Mouse (Mus musculus) adrenal gland, postnatal 14 days (tissue): Measurements from ENCODE around the gene Tlcd2. TPM values are rescaled to one million over a fixed set of nuclear protein-coding genes. Genes with fewer than 3 reads are reported as not detected.
"Not testable (repeated sequence)": the region's sequence is repeated elsewhere in the genome, so short reads cannot be mapped to it uniquely, and the experiment has no call there.

ENCODE experiments used
- DNase-seq: peaks from one replicate; pipeline ENCODE4 v3.0.0; 2021; ENCODE audit warnings: mixed read lengths
- total RNA-seq: library from RNA; stranded (reverse); gene quantifications from 2 replicates; pipeline ENCODE4 v1.2.3, GENCODE M21; 2021

Tlcd2 gene
- total RNA-seq, 1 experiment from 2014 or later = 24.7 TPM

GRCm38 (mm10) chr11:75449695-75450094 lies 11.8 kb upstream of the Tlcd2 start:
- DNase-seq = no peak

- no peak for DNase-seq
Observed at GRCm38 (mm10) chr11:75450304-75450908, 11.1 kb upstream of the Tlcd2 start.

- no peak for DNase-seq
Observed at GRCm38 (mm10) chr11:75450936-75451335, 10.6 kb upstream of the Tlcd2 start.

GRCm38 (mm10) chr11:75452081-75452480 lies 9.4 kb upstream of the Tlcd2 start:
- no peak for DNase-seq

- DNase-seq = no peak
Observed at GRCm38 (mm10) chr11:75452812-75453557, 8.5 kb upstream of the Tlcd2 start.

GRCm38 (mm10) chr11:75453991-75454930 lies 7.3 kb upstream of the Tlcd2 start, which contains the start of gene Wdr81:
TSS of gene Wdr81 (minus strand) at chr11:75454717.
- DNase-seq = peak; percentile 92

- DNase-seq = peak; percentile 43
Observed at GRCm38 (mm10) chr11:75455041-75455736, 6.3 kb upstream of the Tlcd2 start.

- DNase-seq = not testable (repeated sequence)
Observed at GRCm38 (mm10) chr11:75455971-75456370, 5.5 kb upstream of the Tlcd2 start.

GRCm38 (mm10) chr11:75456440-75456871 lies 5.1 kb upstream of the Tlcd2 start:
- no peak for DNase-seq

GRCm38 (mm10) chr11:75458169-75458568 lies 3.3 kb upstream of the Tlcd2 start:
- peak; percentile 45 for DNase-seq

- DNase-seq = no peak
Observed at GRCm38 (mm10) chr11:75458628-75459041, 2.9 kb upstream of the Tlcd2 start.

- DNase-seq = peak; percentile 66
Observed at GRCm38 (mm10) chr11:75459141-75459711, 2.3 kb upstream of the Tlcd2 start.

GRCm38 (mm10) chr11:75459751-75460102 lies 1.8 kb upstream of the Tlcd2 start:
- DNase-seq = no peak

GRCm38 (mm10) chr11:75460103-75460843 lies 1.2 kb upstream of the Tlcd2 start:
- peak; percentile 94 for DNase-seq

- no peak for DNase-seq
Observed at GRCm38 (mm10) chr11:75461743-75462252, 283 bp downstream of the Tlcd2 start.

GRCm38 (mm10) chr11:75462253-75462783 lies 803 bp downstream of the Tlcd2 start:
- DNase-seq = peak; percentile 95

- DNase-seq = peak; percentile 98
Observed at GRCm38 (mm10) chr11:75462865-75463336, 1.4 kb downstream of the Tlcd2 start.

GRCm38 (mm10) chr11:75463624-75464023 lies 2.1 kb downstream of the Tlcd2 start:
- no peak for DNase-seq

GRCm38 (mm10) chr11:75464417-75464816 lies 2.9 kb downstream of the Tlcd2 start:
- no peak for DNase-seq

GRCm38 (mm10) chr11:75465051-75465450 lies 3.5 kb downstream of the Tlcd2 start:
- no peak for DNase-seq
